Mouse (Mus musculus): ENCODE measurements around the gene Tnfsf13. TPM values are rescaled to one million over a fixed set of nuclear protein-coding genes. Genes with fewer than 3 reads are reported as not detected.

Gene Tnfsf13
- polyA plus RNA-seq, 1 experiment from 2014 or later = 0.77 TPM

- H3K27ac ChIP-seq (replicated peaks) = peak overlapping the region; percentile 97
- peak overlapping the region; percentile 99 for H3K9ac ChIP-seq
- peak overlapping the region; percentile 100 for H3K4me3 ChIP-seq
- H3K4me1 ChIP-seq (replicated peaks) = peaks cover 34% of the 10 kb centered on the region
- H3K27me3 ChIP-seq = no peaks in the 10 kb centered on the region
- WGBS = under 1% methylated on average over 61 of the region's 61 CpGs
- no peaks in the 10 kb centered on the region for H3K9me3 ChIP-seq
- H3K4me2 ChIP-seq = peak overlapping the region; percentile 88
- peaks cover 79% of the 10 kb centered on the region for H3K36me3 ChIP-seq
- peak; percentile 77 for ATAC-seq (ENCODE audit: low read depth)
Measured at GRCm38 (mm10) chr11:69670786-69671725, 14.5 kb downstream of the Tnfsf13 start.

- ATAC-seq (ENCODE audit: low read depth) = no peak
- H3K4me2 ChIP-seq = no peak overlapping the region
- peaks cover 37% of the 10 kb centered on the region for H3K4me1 ChIP-seq (replicated peaks)
- no peaks in the 10 kb centered on the region for H3K9me3 ChIP-seq
- H3K36me3 ChIP-seq = peaks cover 72% of the 10 kb centered on the region
- 85% methylated on average over 3 of the region's 3 CpGs for WGBS
- H3K27ac ChIP-seq (replicated peaks) = no peak overlapping the region
- H3K4me3 ChIP-seq = no peak overlapping the region
- H3K9ac ChIP-seq = no peak overlapping the region
- H3K27me3 ChIP-seq = no peaks in the 10 kb centered on the region
Measured at GRCm38 (mm10) chr11:69666665-69667005, 18.9 kb downstream of the Tnfsf13 start.

GRCm38 (mm10) chr11:69665961-69666664 lies 19.5 kb downstream of the Tnfsf13 start, which contains the start of gene Cd68:
Cd68 (minus strand) TSS chr11:69666153.
- ATAC-seq (ENCODE audit: low read depth) = no peak
- Histone ChIP-seq H3K4me1 (replicated peaks) (peaks cover 42% of the 10 kb centered on the region), H3K4me3 (no peak within 1 kb of the TSS)

GRCm38 (mm10) chr11:69665457-69665960 lies 20.1 kb downstream of the Tnfsf13 start:
- WGBS = 76% methylated on average over 9 of the region's 9 CpGs
- peaks cover 69% of the 10 kb centered on the region for H3K36me3 ChIP-seq
- no peaks in the 10 kb centered on the region for H3K9me3 ChIP-seq
- H3K9ac ChIP-seq = no peak overlapping the region
- H3K27ac ChIP-seq (replicated peaks) = no peak overlapping the region; the same call in 1 of the 2 replicates
- H3K4me1 ChIP-seq (replicated peaks) = peaks cover 44% of the 10 kb centered on the region
- H3K27me3 ChIP-seq = no peaks in the 10 kb centered on the region
- H3K4me2 ChIP-seq = no peak overlapping the region
- no peak overlapping the region for H3K4me3 ChIP-seq
- no peak for ATAC-seq (ENCODE audit: low read depth)

More at GRCm38 (mm10) chr11:69665961-69666664, 19.5 kb downstream of the Tnfsf13 start, which contains the start of gene Cd68:
- 30% methylated on average over 7 of the region's 7 CpGs for WGBS
- H3K27ac ChIP-seq (replicated peaks) = no peak within 1 kb of the TSS; the same call in 1 of the 2 replicates
- H3K27me3 ChIP-seq = no peaks in the 10 kb centered on the region
- no peak within 1 kb of the TSS for H3K9ac ChIP-seq
- H3K36me3 ChIP-seq = peaks cover 72% of the 10 kb centered on the region
- H3K4me2 ChIP-seq = no peak within 1 kb of the TSS
- H3K9me3 ChIP-seq = no peaks in the 10 kb centered on the region

GRCm38 (mm10) chr11:69664841-69665240 lies 20.7 kb downstream of the Tnfsf13 start:
- H3K4me3 ChIP-seq = no peak overlapping the region
- no peaks in the 10 kb centered on the region for H3K27me3 ChIP-seq
- peaks cover 69% of the 10 kb centered on the region for H3K36me3 ChIP-seq
- no peak overlapping the region for H3K27ac ChIP-seq (replicated peaks)
- peaks cover 40% of the 10 kb centered on the region for H3K4me1 ChIP-seq (replicated peaks)
- H3K9me3 ChIP-seq = no peaks in the 10 kb centered on the region
- WGBS = 93% methylated on average over 7 of the region's 7 CpGs
- no peak overlapping the region for H3K4me2 ChIP-seq
- ATAC-seq (ENCODE audit: low read depth) = no peak
- H3K9ac ChIP-seq = no peak overlapping the region

- no peak for ATAC-seq (ENCODE audit: low read depth)
- Histone ChIP-seq H3K27ac (replicated peaks) (peak overlapping the region; percentile 95), H3K27me3 (no peaks in the 10 kb centered on the region), H3K9ac (no peak overlapping the region), H3K4me1 (replicated peaks) (peaks cover 29% of the 10 kb centered on the region), H3K4me2 (no peak overlapping the region), H3K36me3 (peaks cover 66% of the 10 kb centered on the region), H3K4me3 (no peak overlapping the region), H3K9me3 (no peaks in the 10 kb centered on the region)
- 87% methylated on average over 6 of the region's 6 CpGs for WGBS
Measured at GRCm38 (mm10) chr11:69663795-69664194, 21.8 kb downstream of the Tnfsf13 start.

- Histone ChIP-seq H3K9me3 (no peaks in the 10 kb centered on the region), H3K9ac (peak overlapping the region; percentile 62), H3K27me3 (no peaks in the 10 kb centered on the region), H3K4me2 (peak overlapping the region; percentile 63), H3K27ac (replicated peaks) (peak overlapping the region; percentile 95), H3K4me3 (peak overlapping the region; percentile 57), H3K4me1 (replicated peaks) (peaks cover 27% of the 10 kb centered on the region), H3K36me3 (peaks cover 66% of the 10 kb centered on the region)
- 68% methylated on average over 13 of the region's 13 CpGs for WGBS
- peak; percentile 19 for ATAC-seq (ENCODE audit: low read depth)
Measured at GRCm38 (mm10) chr11:69662967-69663671, 22.5 kb downstream of the Tnfsf13 start.

GRCm38 (mm10) chr11:69662213-69662966 lies 23.2 kb downstream of the Tnfsf13 start, which contains the start of gene Mpdu1:
Mpdu1 (minus strand) TSS chr11:69662642.
- H3K9ac ChIP-seq = peak within 1 kb of the TSS; percentile 77
- H3K4me1 ChIP-seq (replicated peaks) = peaks cover 27% of the 10 kb centered on the region
- H3K27ac ChIP-seq (replicated peaks) = peak within 1 kb of the TSS; percentile 95
- no peaks in the 10 kb centered on the region for H3K27me3 ChIP-seq
- H3K36me3 ChIP-seq = peaks cover 66% of the 10 kb centered on the region
- ATAC-seq (ENCODE audit: low read depth) = peak; percentile 97
- under 1% methylated on average over 48 of the region's 48 CpGs for WGBS
- H3K4me2 ChIP-seq = peak within 1 kb of the TSS; percentile 63
- no peaks in the 10 kb centered on the region for H3K9me3 ChIP-seq
- peak within 1 kb of the TSS; percentile 57 for H3K4me3 ChIP-seq

- Histone ChIP-seq H3K9ac (peak overlapping the region; percentile 77), H3K4me3 (peak overlapping the region; percentile 57), H3K27me3 (no peaks in the 10 kb centered on the region), H3K36me3 (peaks cover 68% of the 10 kb centered on the region), H3K4me1 (replicated peaks) (peaks cover 32% of the 10 kb centered on the region), H3K27ac (replicated peaks) (peak overlapping the region; percentile 95), H3K4me2 (peak overlapping the region; percentile 63), H3K9me3 (no peaks in the 10 kb centered on the region)
- no peak for ATAC-seq (ENCODE audit: low read depth)
- 84% methylated on average over 3 of the region's 3 CpGs for WGBS
Measured at GRCm38 (mm10) chr11:69661221-69661881, 24.2 kb downstream of the Tnfsf13 start.

- Histone ChIP-seq H3K4me2 (no peak overlapping the region), H3K9ac (no peak overlapping the region), H3K27me3 (no peaks in the 10 kb centered on the region), H3K4me3 (no peak overlapping the region), H3K9me3 (no peaks in the 10 kb centered on the region), H3K27ac (replicated peaks) (no peak overlapping the region), H3K4me1 (replicated peaks) (peaks cover 36% of the 10 kb centered on the region), H3K36me3 (peaks cover 70% of the 10 kb centered on the region)
- no peak for ATAC-seq (ENCODE audit: low read depth)
- WGBS = 80% methylated on average over 15 of the region's 15 CpGs
Measured at GRCm38 (mm10) chr11:69657462-69657881, 28.1 kb downstream of the Tnfsf13 start.

Measured in neural tube, embryonic 13.5 days (tissue).